Mouse (Mus musculus) embryonic facial prominence, embryonic 11.5 days (tissue): ENCODE measurements around the gene A830031A19Rik. TPM values are rescaled to one million over a fixed set of nuclear protein-coding genes. Genes with fewer than 3 reads are reported as not detected.
A peak's percentile ranks its signal among the peaks of the same experiment; 100 is the strongest.

Experiments
- ATAC-seq: fragments of 200-750 bp; cut with Nextera tagmentation; replicated peaks from 2 replicates; pipeline ENCODE4 v1.8.0; 2017; ENCODE audit warnings: low read depth; ENCODE audit not compliant: insufficient number of reproducible peaks, low FRiP score, low TSS enrichment
- DNase-seq: peaks from one replicate; pipeline ENCODE4 v3.0.0-alpha.2; 2015; ENCODE audit warnings: low spot score
- H3K27ac ChIP-seq: fragments of 300-500 bp; sonication (generic); replicated peaks from 2 replicates; pipeline ENCODE4 v1.5.1; 2014; ENCODE audit warnings: mild to moderate bottlenecking, low read depth, low read length, control low read depth
- H3K27me3 ChIP-seq: fragments of 300-500 bp; sonication (generic); 2 replicates; pipeline ENCODE4 v1.6.1; 2014; ENCODE audit warnings: mild to moderate bottlenecking, low read length, moderate library complexity, mixed read lengths; ENCODE audit not compliant: control insufficient read depth, insufficient read depth
- H3K36me3 ChIP-seq: fragments of 300-500 bp; sonication (generic); replicated peaks from 2 replicates; pipeline ENCODE4 v1.6.1; 2014; ENCODE audit warnings: low read depth, mild to moderate bottlenecking, low read length, moderate library complexity, mixed read lengths; ENCODE audit not compliant: control insufficient read depth, insufficient read depth
- H3K4me1 ChIP-seq: fragments of 300-500 bp; sonication (generic); 2 replicates; pipeline ENCODE4 v1.6.1; 2014; ENCODE audit warnings: low read length, mixed read lengths; ENCODE audit not compliant: control insufficient read depth, insufficient read depth
- H3K4me2 ChIP-seq: fragments of 300-500 bp; sonication (generic); 2 replicates; pipeline ENCODE4 v1.6.1; 2014; ENCODE audit warnings: low read depth, mild to moderate bottlenecking, control low read depth, low read length, moderate library complexity
- H3K4me3 ChIP-seq: fragments of 300-500 bp; sonication (generic); 2 replicates; pipeline ENCODE4 v1.5.1; 2014; ENCODE audit warnings: low read depth, low read length, control low read depth
- H3K9ac ChIP-seq: fragments of 300-500 bp; sonication (generic); replicated peaks from 2 replicates; pipeline ENCODE4 v1.6.1; 2014; ENCODE audit warnings: mild to moderate bottlenecking, control low read depth, low read length
- H3K9me3 ChIP-seq: fragments of 300-500 bp; sonication (generic); replicated peaks from 2 replicates; pipeline ENCODE4 v1.6.1; 2016; ENCODE audit warnings: mild to moderate bottlenecking, low read length, inconsistent platforms, mixed read lengths; ENCODE audit not compliant: control insufficient read depth
- WGBS: fragments of 180-500 bp; shearing (Covaris S2); extraction: QIAGEN DNeasy Blood & Tissue Kit; methylation state at CpG from one replicate; pipeline ENCODE4 v1.1.7; 2014; 5-methylcytosine and 5-hydroxymethylcytosine counted together
- polyA plus RNA-seq: library from polyadenylated mRNA; unstranded; fragments of >200 nt; fragmentation: Nextera tagmentation; extraction: Ambion mirVana; gene quantifications from 2 replicates; pipeline ENCODE4 v1.2.1, GENCODE M21; 2014

A830031A19Rik gene
- polyA plus RNA-seq: not detected in 2 replicates

DNA sequence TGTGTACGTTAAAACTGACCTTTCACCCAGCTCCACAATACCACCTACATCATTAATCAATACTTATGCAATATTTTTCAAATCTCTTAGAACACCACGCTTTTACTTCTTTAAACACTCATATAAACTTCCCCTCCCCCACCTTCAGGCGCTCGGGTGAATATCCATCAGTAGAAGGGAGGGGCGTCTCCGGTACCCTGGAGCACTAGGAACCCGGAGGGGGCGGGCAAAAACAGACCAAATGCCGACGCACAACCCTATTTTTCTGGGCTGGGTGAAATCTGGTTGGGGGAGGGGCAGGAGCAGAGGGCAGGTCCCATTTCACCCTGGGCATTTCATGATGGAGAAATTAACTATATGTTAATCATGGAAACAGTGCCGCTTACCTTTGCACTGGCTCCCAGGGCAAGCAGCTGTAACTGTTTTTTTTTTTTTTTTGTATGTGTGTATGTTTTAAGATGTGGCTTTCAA is at the start of gene A830031A19Rik:
TSS of gene A830031A19Rik (minus strand) at position 421 of the 471 bp plus-strand sequence.
- peaks cover 4% of the 10 kb centered on the region for H3K4me1 ChIP-seq
- WGBS: 0% methylated on average over 11 of the region's 11 CpGs
- H3K4me3 ChIP-seq: peak within 1 kb of the TSS; percentile 92
- peaks cover 6% of the 10 kb centered on the region for H3K27me3 ChIP-seq
- H3K4me2 ChIP-seq: peak within 1 kb of the TSS; percentile 97
- ATAC-seq: no peak
- peak; percentile 73 for DNase-seq
- H3K27ac ChIP-seq: peak within 1 kb of the TSS; percentile 96
- H3K36me3 ChIP-seq: no peaks in the 10 kb centered on the region
- H3K9ac ChIP-seq: peak within 1 kb of the TSS; percentile 99
- no peaks in the 10 kb centered on the region for H3K9me3 ChIP-seq

DNA sequence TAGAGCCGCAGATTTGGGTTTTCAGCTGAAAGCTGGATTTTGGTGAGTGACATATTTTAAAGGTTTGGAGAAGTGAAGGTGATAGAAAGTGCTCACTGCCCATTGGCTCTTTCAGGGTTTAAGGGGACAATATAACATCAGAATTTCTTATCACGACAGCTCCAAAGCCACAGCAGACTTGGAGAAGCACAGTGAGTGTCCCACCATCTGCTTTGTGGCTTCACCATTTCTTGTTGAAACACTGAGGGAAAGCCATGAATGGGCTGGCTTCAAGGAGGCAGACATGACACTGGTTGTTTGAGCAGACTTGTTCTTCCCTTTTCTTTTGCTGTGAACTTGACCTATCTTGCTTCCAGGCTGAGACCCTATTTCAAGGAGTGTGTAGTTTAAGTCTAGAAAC is 49.1 kb upstream of the A830031A19Rik start:
- Histone ChIP-seq H3K4me3 (no peak overlapping the region), H3K9ac (no peak overlapping the region), H3K4me1 (no peaks in the 10 kb centered on the region), H3K36me3 (no peaks in the 10 kb centered on the region), H3K27me3 (no peaks in the 10 kb centered on the region), H3K27ac (no peak overlapping the region), H3K4me2 (no peak overlapping the region), H3K9me3 (no peaks in the 10 kb centered on the region)
- no peak for ATAC-seq
- 84% methylated on average over 2 of the region's 2 CpGs for WGBS
- DNase-seq: no peak

DNA sequence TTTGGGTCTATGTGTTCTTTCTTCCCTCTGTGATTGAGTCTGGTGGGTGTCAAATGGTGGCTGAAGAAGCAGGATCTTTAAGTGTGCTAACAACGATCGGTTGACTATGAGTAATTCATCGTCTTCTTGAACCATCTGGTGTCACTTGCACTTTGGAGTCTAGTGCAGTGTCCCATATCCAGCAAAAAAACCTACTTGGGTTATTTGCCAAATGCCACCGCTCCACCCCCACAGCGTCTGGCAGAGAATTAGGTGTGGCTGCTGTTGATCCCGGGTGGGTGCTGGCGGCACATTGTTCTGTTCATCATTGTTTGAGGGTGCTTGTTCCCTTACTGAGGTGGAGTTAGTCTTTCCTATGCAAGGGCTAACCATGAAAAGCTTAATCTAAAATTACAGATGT is 48.0 kb upstream of the A830031A19Rik start:
- ATAC-seq (no peak), DNase-seq (no peak)
- H3K4me3 ChIP-seq: no peak overlapping the region
- H3K4me1 ChIP-seq: no peaks in the 10 kb centered on the region
- 93% methylated on average over 7 of the region's 7 CpGs for WGBS
- H3K27me3 ChIP-seq: no peaks in the 10 kb centered on the region
- no peak overlapping the region for H3K4me2 ChIP-seq
- no peaks in the 10 kb centered on the region for H3K36me3 ChIP-seq
- no peak overlapping the region for H3K9ac ChIP-seq
- H3K27ac ChIP-seq: no peak overlapping the region
- H3K9me3 ChIP-seq: no peaks in the 10 kb centered on the region

DNA sequence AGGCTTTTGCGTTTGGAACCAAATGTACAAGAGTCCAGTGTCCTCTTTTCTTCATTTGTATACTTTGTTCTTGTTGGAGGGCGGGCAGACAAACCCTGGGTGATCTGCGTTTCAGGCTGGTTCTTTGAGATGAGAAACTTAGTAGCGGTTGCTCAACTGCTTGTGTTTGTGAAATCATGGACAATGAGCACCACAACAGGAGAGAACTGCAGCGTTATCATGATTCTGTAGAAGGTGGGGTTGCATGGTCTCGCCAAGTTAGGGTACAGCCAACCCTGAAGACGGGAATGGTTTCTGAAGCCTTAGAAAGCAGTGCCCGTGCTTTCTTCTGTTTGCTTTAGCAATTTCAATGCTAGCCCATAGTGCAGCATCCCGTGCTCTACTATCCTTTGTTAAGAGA is 46.3 kb upstream of the A830031A19Rik start:
- Histone ChIP-seq H3K4me1 (no peaks in the 10 kb centered on the region), H3K36me3 (no peaks in the 10 kb centered on the region; the same call in 1 of the 2 replicates), H3K27me3 (no peaks in the 10 kb centered on the region), H3K9ac (no peak overlapping the region), H3K4me2 (no peak overlapping the region), H3K27ac (no peak overlapping the region), H3K9me3 (no peaks in the 10 kb centered on the region), H3K4me3 (no peak overlapping the region)
- no peak for ATAC-seq
- 89% methylated on average over 9 of the region's 9 CpGs for WGBS
- DNase-seq: no peak

DNA sequence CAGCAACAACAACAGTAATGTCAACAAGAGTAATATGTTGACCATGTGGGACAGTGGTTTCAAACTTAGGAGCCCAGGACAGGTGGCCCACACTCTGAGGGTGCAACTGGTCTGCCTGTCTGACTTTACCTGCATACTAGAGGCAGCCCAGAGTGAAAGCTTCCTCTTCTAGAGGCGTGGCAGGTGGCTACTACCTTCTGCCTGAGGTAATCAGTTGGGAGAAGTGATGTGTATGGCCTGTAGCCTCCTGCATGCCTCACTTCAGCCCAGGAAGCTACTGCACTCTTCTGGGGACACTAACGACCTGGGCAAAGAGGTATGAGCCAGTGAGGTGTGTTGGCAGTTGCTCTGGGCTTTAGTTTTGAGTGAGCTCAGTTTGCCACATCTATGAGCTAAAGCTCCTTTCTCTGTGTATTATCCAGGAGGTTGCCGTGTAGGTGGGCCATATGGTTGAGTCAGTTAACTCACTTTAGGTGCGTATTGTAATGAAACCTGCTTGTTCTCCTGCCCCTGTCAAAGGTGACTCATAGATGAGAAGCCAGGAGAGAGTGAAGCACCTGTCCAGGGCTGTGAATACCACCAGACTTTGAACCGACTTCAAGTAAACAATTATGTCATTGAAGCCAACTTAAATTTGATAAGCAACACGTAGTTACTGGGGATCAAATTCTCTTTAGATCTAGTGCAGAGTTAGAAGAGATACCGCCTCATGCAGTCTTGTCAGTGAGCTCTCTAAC is 41.9 kb upstream of the A830031A19Rik start:
- DNase-seq (no peak), ATAC-seq (no peak)
- Histone ChIP-seq H3K4me3 (no peak overlapping the region), H3K9ac (no peak overlapping the region), H3K4me1 (no peaks in the 10 kb centered on the region), H3K36me3 (no peaks in the 10 kb centered on the region; the same call in 1 of the 2 replicates), H3K4me2 (no peak overlapping the region), H3K27me3 (no peaks in the 10 kb centered on the region), H3K27ac (no peak overlapping the region), H3K9me3 (no peaks in the 10 kb centered on the region)
- WGBS: 83% methylated on average over 7 of the region's 7 CpGs

DNA sequence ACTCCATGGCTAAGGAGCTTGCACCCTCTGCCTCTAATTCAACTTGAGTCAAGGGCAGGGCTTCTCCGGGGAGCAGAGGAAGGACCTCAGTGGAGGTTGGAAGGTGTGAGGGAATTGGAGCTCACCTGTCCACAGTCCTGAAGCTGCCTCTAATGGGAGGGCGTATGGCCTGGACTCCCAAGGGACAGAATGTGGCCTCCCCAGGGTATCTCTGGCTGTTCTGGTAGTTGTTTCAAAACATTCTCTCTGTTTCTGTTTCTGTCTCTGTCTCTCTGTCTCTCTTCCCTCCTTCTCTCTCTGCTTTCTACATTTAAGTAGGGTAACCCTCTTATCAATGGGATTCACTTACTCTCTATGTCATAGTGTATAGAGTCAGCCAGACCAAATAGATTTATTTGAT is 41.2 kb upstream of the A830031A19Rik start:
- ATAC-seq (no peak), DNase-seq (no peak)
- Histone ChIP-seq H3K9me3 (no peaks in the 10 kb centered on the region), H3K36me3 (no peaks in the 10 kb centered on the region; the same call in 1 of the 2 replicates), H3K4me1 (no peaks in the 10 kb centered on the region), H3K27me3 (no peaks in the 10 kb centered on the region), H3K4me2 (no peak overlapping the region), H3K27ac (no peak overlapping the region), H3K9ac (no peak overlapping the region), H3K4me3 (no peak overlapping the region)
- 79% methylated on average over 2 of the region's 2 CpGs for WGBS

DNA sequence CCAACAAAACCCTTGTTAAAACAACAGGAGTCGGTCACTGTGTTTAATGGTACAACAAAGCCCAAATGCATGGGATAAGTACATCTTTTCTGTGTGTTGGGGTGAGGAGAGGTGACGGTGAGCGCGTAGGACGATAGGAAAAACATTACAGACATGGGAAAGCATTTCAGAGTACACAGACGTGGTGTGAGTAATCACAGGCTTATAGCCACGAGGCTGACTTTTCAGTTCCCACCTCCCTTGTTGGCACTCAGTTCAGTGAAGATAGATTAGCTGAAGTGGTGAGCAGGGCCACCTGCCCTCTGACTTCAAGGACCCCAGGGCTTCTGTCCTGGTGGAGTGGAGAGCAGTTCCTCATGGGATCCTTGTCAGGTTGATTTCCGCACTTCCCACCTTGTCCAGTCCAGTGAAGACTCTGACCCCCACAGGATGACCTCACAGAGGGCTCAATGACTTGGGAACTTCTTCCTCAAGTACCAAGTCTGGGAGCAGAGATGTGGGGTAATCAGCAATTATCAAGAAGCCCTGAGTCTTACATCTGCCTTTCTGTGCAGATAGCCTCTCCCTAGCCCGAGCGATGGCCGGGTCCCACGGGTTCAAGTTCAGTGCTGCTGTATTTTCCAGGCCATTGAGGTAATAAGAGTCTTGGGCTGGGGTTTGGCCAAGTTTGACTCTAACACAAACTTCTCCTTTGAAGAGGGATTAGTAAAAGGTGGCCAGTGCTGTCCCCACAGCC is 40.3 kb upstream of the A830031A19Rik start:
- Histone ChIP-seq H3K9ac (no peak overlapping the region), H3K4me2 (no peak overlapping the region), H3K4me1 (no peaks in the 10 kb centered on the region), H3K4me3 (no peak overlapping the region), H3K36me3 (no peaks in the 10 kb centered on the region; the same call in 1 of the 2 replicates), H3K27me3 (no peaks in the 10 kb centered on the region), H3K27ac (no peak overlapping the region), H3K9me3 (no peaks in the 10 kb centered on the region)
- no peak for ATAC-seq
- WGBS: 77% methylated on average over 12 of the region's 12 CpGs
- no peak for DNase-seq

DNA sequence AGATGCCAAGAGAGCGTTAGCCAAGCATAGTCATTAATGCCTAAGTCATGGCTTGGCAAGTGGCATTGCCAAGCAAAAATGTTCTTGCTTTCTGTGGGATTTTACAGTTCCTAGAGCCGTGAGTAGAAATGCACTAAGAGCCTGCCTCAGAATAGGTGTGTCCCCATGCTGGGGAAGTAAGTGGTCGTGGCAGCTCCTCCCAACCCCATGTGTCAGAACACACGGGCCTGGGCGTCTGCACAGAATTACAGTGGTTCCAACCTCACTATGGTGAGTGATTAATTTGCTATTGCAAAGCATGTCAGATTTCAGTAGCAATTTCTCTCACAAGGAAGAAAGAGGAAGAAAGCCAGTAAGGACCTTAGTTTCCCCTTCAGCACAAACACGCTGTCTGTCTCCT is 36.9 kb upstream of the A830031A19Rik start:
- H3K27ac ChIP-seq: no peak overlapping the region
- H3K4me1 ChIP-seq: no peaks in the 10 kb centered on the region
- DNase-seq: no peak
- no peaks in the 10 kb centered on the region for H3K9me3 ChIP-seq
- H3K4me2 ChIP-seq: no peak overlapping the region
- no peak overlapping the region for H3K4me3 ChIP-seq
- H3K27me3 ChIP-seq: no peaks in the 10 kb centered on the region
- WGBS: 50% methylated on average over 6 of the region's 6 CpGs
- no peaks in the 10 kb centered on the region for H3K36me3 ChIP-seq
- ATAC-seq: no peak
- H3K9ac ChIP-seq: no peak overlapping the region
